Mouse (Mus musculus) liver, embryonic 13.5 days (tissue): ENCODE measurements around the gene Vsx2. TPM values are rescaled to one million over a fixed set of nuclear protein-coding genes. Genes with fewer than 3 reads are reported as not detected.

Source experiments
- ATAC-seq: fragments of 200-750 bp; cut with Nextera tagmentation; 2 replicates; pipeline ENCODE4 v1.8.0; 2017; ENCODE audit warnings: low read depth, mild to moderate bottlenecking, moderate number of reproducible peaks, moderate library complexity
- DNase-seq: peaks from one replicate; pipeline ENCODE4 v3.0.0; 2022
- H3K27ac ChIP-seq: fragments of 300-500 bp; sonication (generic); 2 replicates; pipeline ENCODE4 v1.5.1; 2015; ENCODE audit warnings: moderate library complexity, mild to moderate bottlenecking, inconsistent platforms
- H3K27me3 ChIP-seq: fragments of 300-500 bp; sonication (generic); 2 replicates; pipeline ENCODE4 v1.6.1; 2015; ENCODE audit warnings: mild to moderate bottlenecking, inconsistent platforms
- H3K36me3 ChIP-seq: fragments of 300-500 bp; sonication (generic); 2 replicates; pipeline ENCODE4 v1.6.1; 2015; ENCODE audit warnings: mild to moderate bottlenecking, inconsistent platforms
- H3K4me1 ChIP-seq: fragments of 300-500 bp; sonication (generic); replicated peaks from 2 replicates; pipeline ENCODE4 v1.6.1; 2015; ENCODE audit warnings: inconsistent platforms
- H3K4me2 ChIP-seq: fragments of 300-500 bp; sonication (generic); 2 replicates; pipeline ENCODE4 v1.6.1; 2015; ENCODE audit warnings: inconsistent platforms, mild to moderate bottlenecking, moderate library complexity
- H3K4me3 ChIP-seq: fragments of 300-500 bp; sonication (generic); replicated peaks from 2 replicates; pipeline ENCODE4 v1.5.1; 2015; ENCODE audit warnings: mild to moderate bottlenecking, inconsistent platforms
- H3K9ac ChIP-seq: fragments of 300-500 bp; sonication (generic); 2 replicates; pipeline ENCODE4 v1.6.1; 2015; ENCODE audit warnings: mild to moderate bottlenecking, inconsistent platforms
- H3K9me3 ChIP-seq: fragments of 300-500 bp; sonication (generic); replicated peaks from 2 replicates; pipeline ENCODE4 v1.6.1; 2016; ENCODE audit warnings: inconsistent platforms
- WGBS: fragments of 180-500 bp; shearing (Covaris S2); methylation state at CpG from one replicate; pipeline ENCODE4 v1.1.7; 2015; ENCODE audit not compliant: insufficient replicate concordance; 5-methylcytosine and 5-hydroxymethylcytosine counted together
- polyA plus RNA-seq: library from polyadenylated mRNA; unstranded; fragments of >200 nt; fragmentation: Nextera tagmentation; extraction: Ambion mirVana; gene quantifications from 2 replicates; pipeline ENCODE4 v1.2.1, GENCODE M21; 2015

Vsx2 gene
- polyA plus RNA-seq, 1 experiment from 2014 or later, result not detected

GRCm38 (mm10) chr12:84616977-84617630 lies 47.5 kb downstream of the Vsx2 start, which contains the start of gene Abcd4:
Abcd4 (minus strand) TSS chr12:84617413.
- no peaks in the 10 kb centered on the region for H3K9me3 ChIP-seq
- peak within 1 kb of the TSS; percentile 73 for H3K9ac ChIP-seq
- H3K4me3 ChIP-seq, result peak within 1 kb of the TSS; percentile 69
- DNase-seq, result peak; percentile 92
- H3K36me3 ChIP-seq, result no peaks in the 10 kb centered on the region
- H3K27ac ChIP-seq, result no peak within 1 kb of the TSS; the same call in 1 of the 2 replicates
- peak within 1 kb of the TSS; percentile 81 for H3K4me2 ChIP-seq
- 0 out of 2 replicates have a peak, but pooled peaks cover 5% of the 10 kb centered on the region for H3K27me3 ChIP-seq
- peak; percentile 99 for ATAC-seq
- peaks cover 6% of the 10 kb centered on the region for H3K4me1 ChIP-seq
- WGBS, result under 1% methylated on average over 34 of the region's 34 CpGs

- peaks cover 6% of the 10 kb centered on the region for H3K4me1 ChIP-seq
- no peaks in the 10 kb centered on the region for H3K9me3 ChIP-seq
- H3K36me3 ChIP-seq, result no peaks in the 10 kb centered on the region
- H3K4me3 ChIP-seq, result peak overlapping the region; percentile 69
- peak overlapping the region; percentile 66 for H3K9ac ChIP-seq
- peak overlapping the region; percentile 81 for H3K4me2 ChIP-seq
- no peak overlapping the region for H3K27ac ChIP-seq
- H3K27me3 ChIP-seq, result 0 out of 2 replicates have a peak, but pooled peaks cover 5% of the 10 kb centered on the region
- DNase-seq, result no peak
- ATAC-seq, result peak; percentile 35; the same call in 1 of the 2 replicates
- 8% methylated on average over 10 of the region's 10 CpGs for WGBS
Measured at GRCm38 (mm10) chr12:84617663-84618062, 48.1 kb downstream of the Vsx2 start.

GRCm38 (mm10) chr12:84620975-84621374 lies 51.4 kb downstream of the Vsx2 start:
- DNase-seq (no peak), ATAC-seq (no peak)
- Histone ChIP-seq H3K27ac (no peak overlapping the region), H3K4me3 (no peak overlapping the region), H3K4me2 (no peak overlapping the region), H3K9ac (no peak overlapping the region), H3K9me3 (no peaks in the 10 kb centered on the region), H3K4me1 (peaks cover 6% of the 10 kb centered on the region), H3K27me3 (peaks cover 32% of the 10 kb centered on the region), H3K36me3 (no peaks in the 10 kb centered on the region)

GRCm38 (mm10) chr12:84624601-84625000 lies 55.0 kb downstream of the Vsx2 start:
- DNase-seq (no peak), ATAC-seq (no peak)
- 19% methylated on average over 8 of the region's 8 CpGs for WGBS
- no peak overlapping the region for H3K9ac ChIP-seq
- H3K9me3 ChIP-seq, result no peaks in the 10 kb centered on the region
- H3K36me3 ChIP-seq, result no peaks in the 10 kb centered on the region
- no peak overlapping the region for H3K27ac ChIP-seq
- H3K4me1 ChIP-seq, result no peaks in the 10 kb centered on the region
- H3K4me3 ChIP-seq, result no peak overlapping the region
- H3K27me3 ChIP-seq, result peaks cover 41% of the 10 kb centered on the region
- no peak overlapping the region for H3K4me2 ChIP-seq

GRCm38 (mm10) chr12:84625116-84625515 lies 55.6 kb downstream of the Vsx2 start:
- DNase-seq, result no peak
- no peaks in the 10 kb centered on the region for H3K36me3 ChIP-seq
- ATAC-seq, result no peak
- no peak overlapping the region for H3K27ac ChIP-seq
- H3K4me3 ChIP-seq, result no peak overlapping the region
- H3K9me3 ChIP-seq, result no peaks in the 10 kb centered on the region
- no peaks in the 10 kb centered on the region for H3K4me1 ChIP-seq
- H3K9ac ChIP-seq, result no peak overlapping the region
- WGBS, result 14% methylated on average over 9 of the region's 9 CpGs
- H3K27me3 ChIP-seq, result peaks cover 37% of the 10 kb centered on the region
- H3K4me2 ChIP-seq, result no peak overlapping the region

- ATAC-seq, result no peak
- H3K27me3 ChIP-seq, result peaks cover 4% of the 10 kb centered on the region; the same call in 1 of the 2 replicates
- WGBS, result 40% methylated on average over 3 of the region's 3 CpGs
- no peak overlapping the region for H3K4me3 ChIP-seq
- no peaks in the 10 kb centered on the region for H3K9me3 ChIP-seq
- H3K27ac ChIP-seq, result no peak overlapping the region
- H3K4me1 ChIP-seq, result no peaks in the 10 kb centered on the region
- H3K4me2 ChIP-seq, result no peak overlapping the region
- DNase-seq, result no peak
- H3K9ac ChIP-seq, result no peak overlapping the region
- no peaks in the 10 kb centered on the region for H3K36me3 ChIP-seq
Measured at GRCm38 (mm10) chr12:84631867-84632266, 62.3 kb downstream of the Vsx2 start.

GRCm38 (mm10) chr12:84640253-84640652 lies 70.7 kb downstream of the Vsx2 start:
- Histone ChIP-seq H3K9me3 (no peaks in the 10 kb centered on the region), H3K4me2 (no peak overlapping the region), H3K36me3 (no peaks in the 10 kb centered on the region), H3K4me3 (no peak overlapping the region), H3K27ac (no peak overlapping the region), H3K4me1 (no peaks in the 10 kb centered on the region), H3K27me3 (peaks cover 53% of the 10 kb centered on the region), H3K9ac (no peak overlapping the region)
- 18% methylated on average over 6 of the region's 6 CpGs for WGBS
- no peak for DNase-seq
- ATAC-seq, result no peak

- Histone ChIP-seq H3K36me3 (no peaks in the 10 kb centered on the region), H3K9me3 (no peaks in the 10 kb centered on the region), H3K4me1 (no peaks in the 10 kb centered on the region), H3K27me3 (peaks cover 53% of the 10 kb centered on the region), H3K4me3 (no peak within 1 kb of the TSS), H3K27ac (no peak within 1 kb of the TSS), H3K4me2 (no peak within 1 kb of the TSS), H3K9ac (no peak within 1 kb of the TSS)
- DNase-seq, result no peak
- WGBS, result 4% methylated on average over 9 of the region's 9 CpGs
- ATAC-seq, result no peak
Measured at GRCm38 (mm10) chr12:84640654-84641053, 71.1 kb downstream of the Vsx2 start, which contains the start of gene Vrtn. Vrtn (plus strand) TSS chr12:84641019.

Other genes with a start within 250 kb of the Vsx2 start
- 29.4 and 29.6 TPM in 2 replicates for gene Coq6, start 208.1 kb upstream of the Vsx2 start, polyA plus RNA-seq
- 1.4 and 1.5 TPM in 2 replicates for gene Fam161b, start 207.9 kb upstream of the Vsx2 start, polyA plus RNA-seq
- 11.5 and 14.1 TPM in 2 replicates for gene Entpd5, start 160.7 kb upstream of the Vsx2 start, polyA plus RNA-seq
- 0.24 and 0.75 TPM in 2 replicates for gene Bbof1, start 160.7 kb upstream of the Vsx2 start, polyA plus RNA-seq
- 15.8 and 20.2 TPM in 2 replicates for gene Rnf113a2, start 152.6 kb upstream of the Vsx2 start, polyA plus RNA-seq
- gene Aldh6a1, start 118.8 kb upstream of the Vsx2 start, polyA plus RNA-seq, result 17.0 and 23.4 TPM in 2 replicates
- gene Lin52, start 118.3 kb upstream of the Vsx2 start, polyA plus RNA-seq, result 12.7 and 14.4 TPM in 2 replicates
- 3.9 and 4.4 TPM in 2 replicates for gene Abcd4, start 47.7 kb downstream of the Vsx2 start, polyA plus RNA-seq
- gene Vrtn, start 71.3 kb downstream of the Vsx2 start, polyA plus RNA-seq, result not detected in 2 replicates
- 0.05 TPM in 1 of 2 replicates, not detected in the other for gene Syndig1l, start 129.1 kb downstream of the Vsx2 start, polyA plus RNA-seq
- gene Npc2, start 203.4 kb downstream of the Vsx2 start, polyA plus RNA-seq, result 23.5 and 24.5 TPM in 2 replicates
- 105 and 111 TPM in 2 replicates for gene Isca2, start 203.5 kb downstream of the Vsx2 start, polyA plus RNA-seq